Mouse (Mus musculus) c-Kit-positive CD71-positive TER-119-negative erythroid progenitor cells, embryonic 14.5 days (primary cell): ENCODE results near the gene Ezh1.

ENCODE experiments used
- DNase-seq: peaks from one replicate; pipeline ENCODE4 v3.0.0-alpha.2; 2013; ENCODE audit warnings: low read depth

Gene Ezh1

DNA sequence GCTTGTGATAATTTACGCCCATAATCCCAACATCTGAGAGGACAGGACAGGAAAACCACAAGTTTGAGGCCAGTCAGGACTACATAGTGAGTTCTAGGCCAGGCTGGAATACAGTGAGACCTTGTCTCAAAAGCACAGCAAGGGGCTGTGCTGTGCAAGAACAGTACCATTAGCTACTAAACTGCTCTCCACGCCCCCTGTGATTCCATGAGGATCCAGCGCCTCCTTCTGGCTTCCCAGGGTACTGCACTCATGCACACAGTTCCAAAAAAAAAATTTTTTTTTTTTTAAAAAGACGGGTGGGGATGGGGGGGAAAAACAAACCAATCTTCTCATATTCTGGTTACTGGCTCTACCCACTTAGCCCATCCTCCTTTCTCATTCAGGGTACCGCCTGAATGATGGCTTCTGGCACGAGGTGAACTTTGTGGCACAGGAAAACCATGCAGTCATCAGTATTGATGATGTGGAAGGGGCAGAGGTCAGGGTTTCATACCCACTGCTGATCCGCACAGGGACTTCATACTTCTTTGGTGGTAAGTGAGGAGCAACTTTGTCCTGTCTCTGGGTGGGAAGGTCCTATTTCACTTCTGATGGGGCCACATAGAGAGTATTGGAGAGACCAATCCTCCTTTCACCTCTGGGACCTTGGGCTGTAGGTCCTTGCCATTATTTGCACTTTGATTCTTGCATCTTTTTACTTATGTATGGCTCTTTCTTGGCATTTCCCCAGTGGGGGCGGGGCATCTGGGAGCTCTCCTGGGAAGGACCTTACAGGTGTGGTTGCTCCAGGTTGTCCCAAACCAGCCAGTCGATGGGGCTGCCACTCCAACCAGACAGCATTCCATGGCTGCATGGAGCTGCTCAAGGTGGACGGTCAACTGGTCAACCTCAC lies 45.2 kb downstream of the Ezh1 start:
- no peak for DNase-seq

DNA sequence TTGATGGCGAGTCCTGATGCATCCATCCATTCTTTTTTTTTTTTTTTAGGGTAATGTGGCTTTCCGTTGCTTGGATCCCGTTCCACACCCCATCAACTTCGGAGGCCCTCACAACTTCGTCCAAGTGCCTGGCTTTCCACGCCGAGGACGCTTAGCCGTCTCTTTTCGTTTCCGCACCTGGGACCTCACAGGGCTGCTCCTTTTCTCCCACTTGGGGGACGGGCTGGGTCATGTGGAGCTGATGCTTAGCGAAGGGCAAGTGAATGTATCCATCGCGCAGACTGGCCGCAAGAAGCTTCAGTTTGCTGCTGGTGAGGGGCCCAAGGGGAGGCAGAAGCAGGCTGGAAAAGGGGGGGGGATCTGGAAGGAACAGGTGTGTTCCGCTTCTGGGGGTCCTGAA lies 46.0 kb downstream of the Ezh1 start:
- no peak for DNase-seq

- no peak for DNase-seq
These were observed 47.0 kb downstream of the Ezh1 start for GRCm38 (mm10) chr11:101179306-101179705.

GRCm38 (mm10) chr11:101178061-101179058 lies 47.9 kb downstream of the Ezh1 start:
- DNase-seq: no peak

DNA sequence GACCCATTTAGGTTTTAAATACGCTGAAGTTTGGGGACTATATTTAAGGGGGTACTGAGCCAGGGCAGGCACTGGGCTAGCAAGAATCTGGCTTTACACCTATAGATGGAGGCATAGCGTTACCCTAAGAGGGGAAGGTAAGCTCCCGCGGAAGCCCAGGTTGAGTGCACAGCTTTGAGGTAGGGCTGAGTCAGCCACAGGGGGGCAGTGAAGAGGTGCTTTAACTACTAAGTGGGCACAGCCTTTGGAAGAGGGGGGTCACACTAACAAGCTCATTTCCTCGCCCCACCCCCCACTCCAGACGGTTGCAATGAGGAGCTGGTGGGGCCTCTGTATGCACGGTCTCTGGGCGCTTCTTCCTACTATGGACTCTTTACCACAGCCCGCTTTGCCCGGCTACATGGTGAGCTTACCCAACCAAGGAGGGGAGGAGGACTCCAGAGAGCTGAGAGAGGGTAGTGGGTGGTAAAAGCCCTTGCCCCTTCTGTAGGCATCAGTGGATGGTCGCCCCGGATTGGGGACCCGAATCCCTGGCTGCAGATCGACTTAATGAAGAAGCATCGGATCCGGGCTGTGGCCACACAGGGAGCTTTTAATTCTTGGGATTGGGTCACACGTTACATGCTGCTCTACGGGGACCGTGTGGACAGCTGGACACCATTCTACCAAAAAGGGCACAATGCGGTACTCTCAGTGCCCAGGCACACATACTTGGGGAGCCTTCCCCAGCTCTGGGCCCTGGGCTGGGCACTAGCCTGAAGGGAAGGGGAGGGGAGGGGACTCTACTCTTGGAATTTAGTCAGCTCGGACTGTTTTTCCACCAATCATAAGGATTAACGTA lies 49.1 kb downstream of the Ezh1 start:
- no peak for DNase-seq

- DNase-seq: no peak
These were observed 50.1 kb downstream of the Ezh1 start for GRCm38 (mm10) chr11:101176117-101176691.

GRCm38 (mm10) chr11:101175636-101176116 lies 50.6 kb downstream of the Ezh1 start:
- DNase-seq: no peak

GRCm38 (mm10) chr11:101174851-101175628 lies 51.2 kb downstream of the Ezh1 start, which contains the start of gene Ccr10:
Ccr10 (minus strand) TSS chr11:101175443.
- DNase-seq: no peak

GRCm38 (mm10) chr11:101174389-101174745 lies 51.9 kb downstream of the Ezh1 start:
- no peak for DNase-seq

DNA sequence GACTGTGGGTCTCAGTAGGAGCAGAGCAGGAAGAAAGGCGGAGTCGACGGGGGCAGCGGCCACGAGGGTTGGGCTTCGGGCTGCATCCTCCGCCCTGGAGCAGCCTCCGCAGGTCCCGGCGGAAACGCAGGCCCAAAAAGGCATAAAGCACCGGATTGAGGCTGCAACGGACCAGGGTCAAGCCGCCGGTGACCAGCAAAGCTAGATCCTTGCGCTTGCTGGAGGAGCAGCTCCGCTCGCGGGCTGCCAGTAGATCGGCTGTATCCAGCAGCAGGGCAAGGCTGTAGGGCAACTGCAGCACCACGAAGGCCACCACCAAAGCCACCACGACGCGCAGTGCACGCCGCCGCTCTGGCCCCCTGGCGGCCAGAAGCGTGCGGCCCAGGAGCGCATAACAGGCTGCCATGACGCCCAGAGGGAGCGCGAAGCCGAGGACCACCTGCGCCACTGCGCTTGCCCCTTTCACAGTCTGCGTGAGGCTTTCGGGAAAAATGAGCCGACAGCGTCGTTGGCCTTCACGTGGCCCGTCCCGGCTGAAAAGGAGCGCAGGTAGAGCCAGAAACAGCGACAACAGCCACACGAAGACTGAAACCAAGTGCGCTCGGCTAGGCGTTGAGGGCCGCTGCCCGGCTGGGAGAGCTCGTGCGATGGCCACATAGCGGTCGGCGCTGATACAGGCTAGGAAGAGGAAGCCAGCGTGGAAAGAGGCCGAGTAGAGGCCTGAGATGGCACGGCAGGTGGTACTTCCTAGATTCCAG lies 52.5 kb downstream of the Ezh1 start:
- no peak for DNase-seq

DNA sequence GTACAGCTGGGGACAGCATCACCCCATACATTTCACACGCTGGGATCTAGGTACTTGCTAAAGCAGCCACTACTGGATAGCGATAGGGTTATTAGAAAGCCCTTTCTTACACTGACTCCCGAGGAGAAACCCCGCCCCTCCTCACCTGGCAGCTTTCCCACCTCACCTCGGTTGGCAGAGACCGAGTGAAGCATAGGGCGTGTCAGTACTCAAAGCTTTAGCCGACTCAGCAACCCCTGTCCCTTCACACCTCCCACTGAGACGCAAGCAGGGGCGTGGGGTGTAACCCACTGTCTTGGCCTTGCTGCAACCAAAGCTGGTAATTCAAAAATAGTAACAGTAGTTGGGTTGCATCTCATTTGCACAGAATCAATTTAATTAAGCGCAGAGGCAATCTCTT lies 53.2 kb downstream of the Ezh1 start:
- DNase-seq: no peak

DNA sequence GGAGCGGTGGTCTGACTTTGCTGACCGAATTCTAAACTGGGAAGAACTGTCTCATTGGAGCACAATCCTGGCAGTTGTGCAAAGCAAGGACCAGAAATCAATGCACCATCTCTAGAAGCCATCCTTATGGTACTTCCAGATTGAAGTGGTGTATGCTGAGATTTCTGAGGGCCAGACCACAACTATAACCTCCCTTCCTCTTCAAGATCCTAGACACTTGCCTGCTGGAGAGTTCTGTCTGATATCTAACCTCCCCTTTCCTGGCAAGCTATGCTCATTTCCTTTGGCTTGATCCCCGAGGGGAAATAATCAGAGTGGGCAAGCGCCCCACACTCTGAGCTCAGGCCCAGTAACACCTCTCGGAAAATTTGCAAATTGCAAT lies 53.8 kb downstream of the Ezh1 start:
- no peak for DNase-seq

- no peak for DNase-seq
These were observed 54.4 kb downstream of the Ezh1 start for GRCm38 (mm10) chr11:101171721-101172433.

- peak; percentile 77 for DNase-seq
These were observed 55.3 kb downstream of the Ezh1 start, which contains the start of gene Plekhh3 for GRCm38 (mm10) chr11:101170811-101171610. Plekhh3 (minus strand) TSS chr11:101171351.

- DNase-seq: no peak
These were observed 55.9 kb downstream of the Ezh1 start, which contains the start of gene Cntnap1 for GRCm38 (mm10) chr11:101170354-101170810. Cntnap1 (plus strand) TSS chr11:101170523.

GRCm38 (mm10) chr11:101169301-101170107 lies 56.8 kb downstream of the Ezh1 start:
- no peak for DNase-seq
